Comparison of ENCODE assay signal across 8 mouse cellular contexts in genomic region chrX:169880826-169881225, GRCm38 (mm10).
DNase-seq lines count a peak whose midpoint lies in the region; ATAC-seq and TF ChIP-seq lines count a peak whose summit lies in the region.

No protein-coding gene starts in this region.

- H3K27me3 ChIP-seq in liver, embryonic 12.5 days (replicated peaks) = peaks cover 31% of the 10 kb centered on the region

- DNase-seq in adrenal gland, postnatal 10 days = peak; percentile 14
- DNase-seq in adrenal gland, postnatal 36 days = no peak
- DNase-seq in heart, postnatal 36 days = peak; percentile 7 to 23
- peak; percentile 54 for DNase-seq in naive thymus-derived CD4-positive, alpha-beta T cell, adult 2 months (ENCODE audit: low read depth)
- DNase-seq in frontal cortex, postnatal 14 days (ENCODE audit: low spot score in 2 of 2) = no peak

- no peak for TF ChIP-seq CTCF in bone marrow macrophage, adult 2 months (IDR thresholded peaks at IDR 0.05; ENCODE audit: low read depth, low read length)

- H3K4me2 ChIP-seq in liver, embryonic 12.5 days = peak overlapping the region; percentile 61

- H3K4me1 ChIP-seq in bone marrow macrophage, adult 2 months (ENCODE audit: control insufficient read depth, insufficient read depth, low read length) = no peaks in the 10 kb centered on the region
- no peaks in the 10 kb centered on the region for H3K4me1 ChIP-seq in liver, embryonic 12.5 days

- H3K36me3 ChIP-seq in liver, embryonic 12.5 days = no peaks in the 10 kb centered on the region

- no peak overlapping the region for H3K9ac ChIP-seq in liver, embryonic 12.5 days

- no peaks in the 10 kb centered on the region for H3K9me3 ChIP-seq in liver, embryonic 12.5 days (replicated peaks)

- ATAC-seq in liver, embryonic 12.5 days = no peak
- ATAC-seq in monocyte, adult 5-6 weeks (replicated peaks; ENCODE audit: insufficient number of reproducible peaks, low FRiP score, low TSS enrichment, poor library complexity, severe bottlenecking) = no peak

- 28% methylated on average over 10 of the region's 10 CpGs for WGBS in liver, embryonic 12.5 days (ENCODE audit: insufficient replicate concordance)

- H3K4me3 ChIP-seq in bone marrow macrophage, adult 2 months (ENCODE audit: insufficient read depth, low read length) = peak overlapping the region; percentile 56; the same call in 1 of the 2 replicates
- peak overlapping the region; percentile 46 for H3K4me3 ChIP-seq in liver, embryonic 12.5 days

- intact Hi-C loops in heart, postnatal 36 days (cut with DNase I) = loop anchor here (5.0 to 10.0 kb wide), 3 partner anchors 64 to 101 kb away; no protein-coding TSS in a partner anchor

- no peak for TF ChIP-seq POLR2A in bone marrow macrophage, adult 2 months (IDR thresholded peaks at IDR 0.05; ENCODE audit: borderline replicate concordance, low read depth, low read length)

- no peak overlapping the region for H3K27ac ChIP-seq in bone marrow macrophage, adult 2 months (ENCODE audit: insufficient read depth, low read depth, low read length)
- H3K27ac ChIP-seq in liver, embryonic 12.5 days = no peak overlapping the region

Comparison
In these comparisons a context has a peak if more than half of its experiments do, and no peak if none do; other contexts are left out.
1. DNase-seq: peak in adrenal gland, postnatal 10 days (single experiment), heart, postnatal 36 days (2 of 2) and naive thymus-derived CD4-positive, alpha-beta T cell, adult 2 months (single experiment); none in adrenal gland, postnatal 36 days (0 of 2) and frontal cortex, postnatal 14 days (0 of 2).